ENCODE assay signal across 10 mouse cellular contexts in genomic region chr2:169962231-169962600, GRCm38 (mm10).
DNase-seq lines count a peak whose midpoint lies in the region; ATAC-seq lines count a peak whose summit lies in the region.
"Had no signal": no experiment of that assay in that cellular context is flagged by ENCODE, and none has a peak within 500 bp of the region (broad histone marks: within the 10 kb centered on the region; RNA-seq: fewer than 3 reads in every experiment).

No protein-coding gene starts in this region.

- no peak for DNase-seq in neural tube, embryonic 11.5 days (ENCODE audit: low spot score)
- no peak for DNase-seq in neural tube, embryonic 10.5 days (ENCODE audit: extremely low spot score, low spot score)
- no peak for DNase-seq in B cell, adult 2 months
- DNase-seq in urinary bladder, adult 18-20 months (ENCODE audit: low spot score in 2 of 2), result no peak
- DNase-seq: gastrocnemius, postnatal 36 days; lung, postnatal 4 days; thymus, adult 18-20 months had no signal

- ATAC-seq in neural tube, embryonic 11.5 days (ENCODE audit: insufficient read depth, low FRiP score, low TSS enrichment), result no peak
- no peak for ATAC-seq in embryonic facial prominence, embryonic 15.5 days (ENCODE audit: insufficient number of reproducible peaks, low FRiP score, low TSS enrichment, low read depth)
- ATAC-seq in hindbrain, embryonic 16.5 days, result no peak
- no peak for ATAC-seq in neural tube, embryonic 15.5 days (ENCODE audit: low FRiP score)

- peaks cover 4% of the 10 kb centered on the region; the same call in 1 of the 2 replicates for H3K4me1 ChIP-seq in neural tube, embryonic 11.5 days (ENCODE audit: control insufficient read depth, insufficient read depth, low read length)
- H3K4me1 ChIP-seq in embryonic facial prominence, embryonic 15.5 days, result peaks cover 21% of the 10 kb centered on the region
- peaks cover 17% of the 10 kb centered on the region for H3K4me1 ChIP-seq in hindbrain, embryonic 16.5 days (ENCODE audit: control insufficient read depth, insufficient read depth, low read depth, low read length)
- peaks cover 39% of the 10 kb centered on the region for H3K4me1 ChIP-seq in neural tube, embryonic 15.5 days

- no peaks in the 10 kb centered on the region for H3K9me3 ChIP-seq in neural tube, embryonic 11.5 days (ENCODE audit: control insufficient read depth, low read length)
- no peaks in the 10 kb centered on the region for H3K9me3 ChIP-seq in embryonic facial prominence, embryonic 15.5 days (replicated peaks)
- no peaks in the 10 kb centered on the region for H3K9me3 ChIP-seq in hindbrain, embryonic 16.5 days (ENCODE audit: control insufficient read depth, low read length)
- H3K9me3 ChIP-seq in neural tube, embryonic 15.5 days (replicated peaks), result no peaks in the 10 kb centered on the region

- no peak overlapping the region for H3K4me3 ChIP-seq in neural tube, embryonic 11.5 days (ENCODE audit: low read depth, low read length)
- H3K4me3 ChIP-seq in embryonic facial prominence, embryonic 15.5 days (replicated peaks), result peak overlapping the region; percentile 34; the same call in 1 of the 2 replicates
- H3K4me3 ChIP-seq in hindbrain, embryonic 16.5 days (ENCODE audit: low read length), result no peak overlapping the region
- H3K4me3 ChIP-seq in neural tube, embryonic 15.5 days (replicated peaks), result no peak overlapping the region

- H3K27ac ChIP-seq in neural tube, embryonic 11.5 days (ENCODE audit: low read depth, low read length), result no peak overlapping the region
- H3K27ac ChIP-seq in embryonic facial prominence, embryonic 15.5 days (replicated peaks), result no peak overlapping the region
- no peak overlapping the region for H3K27ac ChIP-seq in hindbrain, embryonic 16.5 days (ENCODE audit: low read depth, low read length)
- H3K27ac ChIP-seq in neural tube, embryonic 15.5 days (replicated peaks), result no peak overlapping the region

- no peaks in the 10 kb centered on the region for H3K36me3 ChIP-seq in neural tube, embryonic 11.5 days (ENCODE audit: control insufficient read depth, insufficient read depth, low read length)
- H3K36me3 ChIP-seq in embryonic facial prominence, embryonic 15.5 days, result no peaks in the 10 kb centered on the region
- H3K36me3 ChIP-seq in hindbrain, embryonic 16.5 days (ENCODE audit: control insufficient read depth, insufficient read depth, low read length), result no peaks in the 10 kb centered on the region
- no peaks in the 10 kb centered on the region for H3K36me3 ChIP-seq in neural tube, embryonic 15.5 days

- H3K4me2 ChIP-seq in neural tube, embryonic 11.5 days (ENCODE audit: low read depth), result peak overlapping the region; percentile 46; the same call in 1 of the 2 replicates
- H3K4me2 ChIP-seq in embryonic facial prominence, embryonic 15.5 days (replicated peaks), result peak overlapping the region; percentile 64
- H3K4me2 ChIP-seq in hindbrain, embryonic 16.5 days (ENCODE audit: low read length), result peak overlapping the region; percentile 73
- H3K4me2 ChIP-seq in neural tube, embryonic 15.5 days, result peak overlapping the region; percentile 67

- 56% methylated on average over 8 of the region's 8 CpGs for WGBS in neural tube, embryonic 11.5 days
- 30% methylated on average over 8 of the region's 8 CpGs for WGBS in embryonic facial prominence, embryonic 15.5 days
- WGBS in hindbrain, embryonic 16.5 days, result 17% methylated on average over 8 of the region's 8 CpGs
- 46% methylated on average over 8 of the region's 8 CpGs for whole genome bisulfite sequencing in neural tube, embryonic 15.5 days

- no peak overlapping the region for H3K9ac ChIP-seq in neural tube, embryonic 11.5 days (ENCODE audit: low read length)
- H3K9ac ChIP-seq in embryonic facial prominence, embryonic 15.5 days, result no peak overlapping the region
- no peak overlapping the region for H3K9ac ChIP-seq in hindbrain, embryonic 16.5 days (ENCODE audit: low read depth, low read length)
- H3K9ac ChIP-seq in neural tube, embryonic 15.5 days (replicated peaks), result no peak overlapping the region

- H3K27me3 ChIP-seq in neural tube, embryonic 11.5 days (ENCODE audit: control insufficient read depth, insufficient read depth, low read length), result no peaks in the 10 kb centered on the region
- H3K27me3 ChIP-seq in embryonic facial prominence, embryonic 15.5 days, result no peaks in the 10 kb centered on the region
- no peaks in the 10 kb centered on the region; the same call in 1 of the 2 replicates for H3K27me3 ChIP-seq in hindbrain, embryonic 16.5 days (replicated peaks; ENCODE audit: control insufficient read depth, insufficient read depth, low read length)
- no peaks in the 10 kb centered on the region for H3K27me3 ChIP-seq in neural tube, embryonic 15.5 days (replicated peaks)
